Mouse (Mus musculus) limb, embryonic 11.5 days (tissue): Measurements from ENCODE around the gene Kdm1b. TPM values are rescaled to one million over a fixed set of nuclear protein-coding genes. Genes with fewer than 3 reads are reported as not detected.

ENCODE experiments used
- polyA plus RNA-seq: library from polyadenylated mRNA; unstranded; fragments of >200 nt; fragmentation: Nextera tagmentation; extraction: Ambion mirVana; gene quantifications from 2 replicates; pipeline ENCODE4 v1.2.1, GENCODE M21; 2014

Gene Kdm1b
- polyA plus RNA-seq, 1 experiment from 2014 or later = 12.4 TPM

Other genes starting within 250 kb of the Kdm1b start
- 14.2 and 16.5 TPM in 2 replicates for gene Kif13a, start 113.6 kb upstream of the Kdm1b start, polyA plus RNA-seq
- 2.7 and 3.1 TPM in 2 replicates for gene Nhlrc1, start 28.6 kb upstream of the Kdm1b start, polyA plus RNA-seq
- 25.8 and 28.6 TPM in 2 replicates for gene Tpmt, start 1.2 kb downstream of the Kdm1b start, polyA plus RNA-seq
- gene Dek, start 62.7 kb downstream of the Kdm1b start, polyA plus RNA-seq = 375 and 404 TPM in 2 replicates
- 0.89 and 0.91 TPM in 2 replicates for gene Rnf144b, start 79.2 kb downstream of the Kdm1b start, polyA plus RNA-seq